Mouse (Mus musculus) cerebellum, adult (tissue): Measurements from ENCODE around the gene Ccnl1.

Experiments
- ATAC-seq: cut with Nextera tagmentation; 2 replicates; pipeline ENCODE4 v1.9.2; 2017; ENCODE audit warnings: mild to moderate bottlenecking, moderate library complexity, mixed read lengths; ENCODE audit not compliant: insufficient number of reproducible peaks, low FRiP score, low TSS enrichment

Ccnl1 gene

GRCm38 (mm10) chr3:65960291-65960945 lies 2.4 kb upstream of the Ccnl1 start:
- no peak for ATAC-seq

GRCm38 (mm10) chr3:65959416-65960001 lies 1.5 kb upstream of the Ccnl1 start:
- ATAC-seq = no peak

- ATAC-seq = no peak
Measured at GRCm38 (mm10) chr3:65958840-65959185, 764 bp upstream of the Ccnl1 start.

GRCm38 (mm10) chr3:65957271-65958101 lies 563 bp downstream of the Ccnl1 start:
- peak; percentile 47 for ATAC-seq

- no peak for ATAC-seq
Measured at GRCm38 (mm10) chr3:65954499-65955391, 3.3 kb downstream of the Ccnl1 start.

- peak; percentile 92 for ATAC-seq
Measured at GRCm38 (mm10) chr3:65950831-65951365, 7.2 kb downstream of the Ccnl1 start.

GRCm38 (mm10) chr3:65950304-65950703 lies 7.7 kb downstream of the Ccnl1 start:
- ATAC-seq = no peak

GRCm38 (mm10) chr3:65945277-65945932 lies 12.6 kb downstream of the Ccnl1 start:
- no peak for ATAC-seq

- no peak for ATAC-seq
Measured at GRCm38 (mm10) chr3:65944713-65945112, 13.3 kb downstream of the Ccnl1 start.

GRCm38 (mm10) chr3:65943453-65943852 lies 14.6 kb downstream of the Ccnl1 start:
- ATAC-seq = no peak

GRCm38 (mm10) chr3:65941052-65941451 lies 17.0 kb downstream of the Ccnl1 start:
- ATAC-seq = no peak

- peak; percentile 77; the same call in 1 of the 2 replicates for ATAC-seq
Measured at GRCm38 (mm10) chr3:65938211-65938610, 19.8 kb downstream of the Ccnl1 start.

GRCm38 (mm10) chr3:65936384-65936783 lies 21.7 kb downstream of the Ccnl1 start:
- no peak for ATAC-seq

- no peak for ATAC-seq
Measured at GRCm38 (mm10) chr3:65935153-65935552, 22.9 kb downstream of the Ccnl1 start.

GRCm38 (mm10) chr3:65933726-65934125 lies 24.3 kb downstream of the Ccnl1 start:
- no peak for ATAC-seq

GRCm38 (mm10) chr3:65931542-65931941 lies 26.5 kb downstream of the Ccnl1 start:
- no peak for ATAC-seq

- peak; percentile 8; the same call in 1 of the 2 replicates for ATAC-seq
Measured at GRCm38 (mm10) chr3:65930636-65931035, 27.4 kb downstream of the Ccnl1 start.

GRCm38 (mm10) chr3:65929821-65930633 lies 28.0 kb downstream of the Ccnl1 start:
- ATAC-seq = peak; percentile 56; the same call in 1 of the 2 replicates
